In the genomic region with DNA sequence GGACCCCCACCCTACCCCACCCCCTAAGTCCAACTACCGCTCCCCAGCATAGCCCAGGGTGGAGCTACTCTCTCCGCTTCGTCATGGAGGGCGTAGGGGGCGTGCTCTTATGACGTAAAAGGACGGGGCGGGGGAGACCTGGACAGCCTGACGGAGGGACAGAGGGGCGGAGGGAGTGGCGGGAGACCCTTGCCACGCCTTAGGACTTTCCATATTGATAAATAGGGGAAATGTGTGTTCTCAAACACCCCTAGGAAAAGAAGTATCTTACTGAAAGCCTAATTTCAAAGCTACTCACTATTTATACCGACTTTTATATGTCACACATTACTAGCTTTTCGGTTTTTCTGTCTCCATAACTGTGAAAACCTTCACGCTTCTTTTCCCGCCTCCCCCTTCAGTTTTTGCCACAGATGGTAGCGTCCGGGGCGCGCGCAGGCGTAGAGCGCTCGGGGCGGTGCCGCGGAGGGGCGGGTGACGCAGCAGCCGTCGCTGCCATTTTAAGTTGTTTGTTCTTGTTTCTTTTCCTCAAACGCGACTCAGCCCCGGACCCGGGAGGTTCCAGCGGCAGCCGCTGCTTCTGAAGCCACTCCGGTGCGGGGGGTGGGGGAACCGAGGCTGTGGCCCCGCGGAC, we compare ENCODE assay signal across 8 mouse cellular contexts. TPM values are rescaled to one million over a fixed set of nuclear protein-coding genes. Genes with fewer than 3 reads are reported as not detected.
DNase-seq lines count a peak whose midpoint lies in the region; ATAC-seq and TF ChIP-seq lines count a peak whose summit lies in the region.

No protein-coding gene starts in this region.

- H3K27ac ChIP-seq in heart, embryonic 12.5 days (ENCODE audit: poor library complexity, severe bottlenecking): peak overlapping the region; percentile 99
- peak overlapping the region; percentile 100 for H3K27ac ChIP-seq in kidney, postnatal 0 days
- peak overlapping the region; percentile 97 for H3K27ac ChIP-seq in liver, embryonic 11.5 days (ENCODE audit: low read depth, low read length)
- peak overlapping the region; percentile 99 for H3K27ac ChIP-seq in stomach, embryonic 14.5 days (ENCODE audit: low read length)

- H3K4me3 ChIP-seq in heart, embryonic 12.5 days: peak overlapping the region; percentile 100
- peak overlapping the region; percentile 98 for H3K4me3 ChIP-seq in kidney, postnatal 0 days (replicated peaks; ENCODE audit: low read depth, low read length)
- H3K4me3 ChIP-seq in liver, embryonic 11.5 days (ENCODE audit: low read depth, low read length): peak overlapping the region; percentile 95
- H3K4me3 ChIP-seq in stomach, embryonic 14.5 days (ENCODE audit: low read depth, low read length): peak overlapping the region; percentile 99

- peak overlapping the region; percentile 99 for H3K9ac ChIP-seq in heart, embryonic 12.5 days
- peak overlapping the region; percentile 97 for H3K9ac ChIP-seq in kidney, postnatal 0 days (ENCODE audit: low read depth, low read length)
- H3K9ac ChIP-seq in liver, embryonic 11.5 days (ENCODE audit: low read depth, low read length): peak overlapping the region; percentile 99
- H3K9ac ChIP-seq in stomach, embryonic 14.5 days (replicated peaks; ENCODE audit: low read depth, low read length): peak overlapping the region; percentile 99

- peaks cover 4% of the 10 kb centered on the region for H3K36me3 ChIP-seq in heart, embryonic 12.5 days
- peaks cover 3% of the 10 kb centered on the region; the same call in 1 of the 2 replicates for H3K36me3 ChIP-seq in kidney, postnatal 0 days (ENCODE audit: insufficient read depth, low read length)
- H3K36me3 ChIP-seq in liver, embryonic 11.5 days (ENCODE audit: control insufficient read depth, insufficient read depth, low read length): peaks cover 7% of the 10 kb centered on the region
- H3K36me3 ChIP-seq in stomach, embryonic 14.5 days (ENCODE audit: control insufficient read depth, insufficient read depth, low read length): peaks cover 10% of the 10 kb centered on the region

- no peaks in the 10 kb centered on the region for H3K27me3 ChIP-seq in heart, embryonic 12.5 days (replicated peaks)
- no peaks in the 10 kb centered on the region for H3K27me3 ChIP-seq in kidney, postnatal 0 days (ENCODE audit: insufficient read depth, low read length)
- no peaks in the 10 kb centered on the region for H3K27me3 ChIP-seq in liver, embryonic 11.5 days (replicated peaks; ENCODE audit: control insufficient read depth, insufficient read depth, low read length)
- H3K27me3 ChIP-seq in stomach, embryonic 14.5 days (ENCODE audit: control insufficient read depth, insufficient read depth, low read length): no peaks in the 10 kb centered on the region

- H3K4me2 ChIP-seq in heart, embryonic 12.5 days: peak overlapping the region; percentile 92
- peak overlapping the region; percentile 81 for H3K4me2 ChIP-seq in kidney, postnatal 0 days (ENCODE audit: low read length)
- H3K4me2 ChIP-seq in liver, embryonic 11.5 days: peak overlapping the region; percentile 96
- H3K4me2 ChIP-seq in stomach, embryonic 14.5 days (replicated peaks; ENCODE audit: low read depth, low read length): peak overlapping the region; percentile 54

- peak; percentile 86 for ATAC-seq in erythroblast, adult 5-6 weeks (replicated peaks; ENCODE audit: low FRiP score, poor library complexity, severe bottlenecking)
- ATAC-seq in heart, embryonic 12.5 days (ENCODE audit: insufficient number of reproducible peaks, low FRiP score): peak; percentile 98
- ATAC-seq in kidney, postnatal 0 days (replicated peaks; ENCODE audit: low FRiP score, low read depth): peak; percentile 96
- peak; percentile 96 for ATAC-seq in liver, embryonic 11.5 days (replicated peaks; ENCODE audit: low FRiP score)
- peak; percentile 96 for ATAC-seq in stomach, embryonic 14.5 days (ENCODE audit: insufficient number of reproducible peaks, insufficient read depth, low FRiP score, low read depth)

- H3K4me1 ChIP-seq in heart, embryonic 12.5 days (replicated peaks): peaks cover 13% of the 10 kb centered on the region
- H3K4me1 ChIP-seq in kidney, postnatal 0 days (replicated peaks; ENCODE audit: insufficient read depth, low read length): 0 out of 2 replicates have a peak, but pooled peaks cover 5% of the 10 kb centered on the region
- peaks cover 15% of the 10 kb centered on the region for H3K4me1 ChIP-seq in liver, embryonic 11.5 days (replicated peaks; ENCODE audit: control insufficient read depth, insufficient read depth, low read length)
- H3K4me1 ChIP-seq in stomach, embryonic 14.5 days (ENCODE audit: control insufficient read depth, insufficient read depth, low read length): peaks cover 12% of the 10 kb centered on the region; the same call in 1 of the 2 replicates

- under 1% methylated on average over 42 of the region's 42 CpGs for WGBS in heart, embryonic 12.5 days
- WGBS in kidney, postnatal 0 days: under 1% methylated on average over 42 of the region's 42 CpGs
- under 1% methylated on average over 42 of the region's 42 CpGs for WGBS in liver, embryonic 11.5 days
- under 1% methylated on average over 42 of the region's 42 CpGs for WGBS in stomach, embryonic 14.5 days

- H3K9me3 ChIP-seq in heart, embryonic 12.5 days (replicated peaks): no peaks in the 10 kb centered on the region
- H3K9me3 ChIP-seq in kidney, postnatal 0 days (replicated peaks; ENCODE audit: low read length): no peaks in the 10 kb centered on the region
- no peaks in the 10 kb centered on the region for H3K9me3 ChIP-seq in liver, embryonic 11.5 days (ENCODE audit: control insufficient read depth, low read length)
- H3K9me3 ChIP-seq in stomach, embryonic 14.5 days (ENCODE audit: control insufficient read depth, low read depth, low read length): no peaks in the 10 kb centered on the region

- peak; percentile 99 to 100 for DNase-seq in B cell, adult 2 months
- DNase-seq in brain, adult 2 months (ENCODE audit: low read depth, low spot score): peak; percentile 99
- DNase-seq in kidney, postnatal 0 days (ENCODE audit: low spot score): peak; percentile 98
- peak; percentile 97 for DNase-seq in liver, embryonic 11.5 days (ENCODE audit: low spot score)
- peak; percentile 98 for DNase-seq in naive thymus-derived CD4-positive, alpha-beta T cell, adult 2 months (ENCODE audit: low read depth)

- TF ChIP-seq CTCF in kidney, postnatal 0 days (IDR thresholded peaks at IDR 0.05; ENCODE audit: low read depth): no peak; the same call in 1 of the 2 replicates

RNA-seq across cellular contexts. Expression of a gene that starts 0.7 kb away (rescaled TPM):
- total RNA-seq in erythroblast, adult 5-6 weeks (2015; ENCODE audit: low replicate concordance): 110 and 132 TPM in 2 replicates
- total RNA-seq in erythroblast, adult 5-6 weeks (2017; ENCODE audit: low replicate concordance): 106 and 118 TPM in 2 replicates
- polyA plus RNA-seq in heart, embryonic 12.5 days (2016; fragmentation: Nextera tagmentation; extraction: Ambion mirVana): 9.4 and 12.6 TPM in 2 replicates
- polyA plus RNA-seq in kidney, postnatal 0 days (2015; fragmentation: Nextera tagmentation; extraction: Ambion mirVana): 19.1 and 20.6 TPM in 2 replicates
- polyA plus RNA-seq in liver, embryonic 11.5 days (2014; fragmentation: Nextera tagmentation; extraction: Ambion mirVana): 18.3 and 18.8 TPM in 2 replicates
- polyA plus RNA-seq in stomach, embryonic 14.5 days (2014; fragmentation: Nextera tagmentation; extraction: Ambion mirVana): 28.2 and 30.6 TPM in 2 replicates

RNA-seq across cellular contexts. Expression of a gene that starts 30.5 kb away (rescaled TPM):
- total RNA-seq in erythroblast, adult 5-6 weeks (2015; ENCODE audit: low replicate concordance): 27.8 and 32.5 TPM in 2 replicates
- total RNA-seq in erythroblast, adult 5-6 weeks (2017; ENCODE audit: low replicate concordance): 12.4 and 17.3 TPM in 2 replicates
- 187 and 195 TPM in 2 replicates for polyA plus RNA-seq in heart, embryonic 12.5 days (2016; fragmentation: Nextera tagmentation; extraction: Ambion mirVana)
- polyA plus RNA-seq in kidney, postnatal 0 days (2015; fragmentation: Nextera tagmentation; extraction: Ambion mirVana): 238 and 244 TPM in 2 replicates
- polyA plus RNA-seq in liver, embryonic 11.5 days (2014; fragmentation: Nextera tagmentation; extraction: Ambion mirVana): 88.1 and 95.1 TPM in 2 replicates
- 84.6 and 84.8 TPM in 2 replicates for polyA plus RNA-seq in stomach, embryonic 14.5 days (2014; fragmentation: Nextera tagmentation; extraction: Ambion mirVana)

RNA-seq across cellular contexts. Expression of a gene that starts 30.7 kb away (rescaled TPM):
- 16.3 and 25.7 TPM in 2 replicates for total RNA-seq in erythroblast, adult 5-6 weeks (2015; ENCODE audit: low replicate concordance)
- total RNA-seq in erythroblast, adult 5-6 weeks (2017; ENCODE audit: low replicate concordance): 16.3 and 17.6 TPM in 2 replicates
- 38.5 and 38.9 TPM in 2 replicates for polyA plus RNA-seq in heart, embryonic 12.5 days (2016; fragmentation: Nextera tagmentation; extraction: Ambion mirVana)
- 50.8 and 51.8 TPM in 2 replicates for polyA plus RNA-seq in kidney, postnatal 0 days (2015; fragmentation: Nextera tagmentation; extraction: Ambion mirVana)
- 55.4 and 59.6 TPM in 2 replicates for polyA plus RNA-seq in liver, embryonic 11.5 days (2014; fragmentation: Nextera tagmentation; extraction: Ambion mirVana)
- polyA plus RNA-seq in stomach, embryonic 14.5 days (2014; fragmentation: Nextera tagmentation; extraction: Ambion mirVana): 58.3 and 61.7 TPM in 2 replicates

RNA-seq across cellular contexts. Expression of a gene that starts 39.1 kb away (rescaled TPM):
- 87.6 and 105 TPM in 2 replicates for total RNA-seq in erythroblast, adult 5-6 weeks (2015; ENCODE audit: low replicate concordance)
- total RNA-seq in erythroblast, adult 5-6 weeks (2017; ENCODE audit: low replicate concordance): 108 and 135 TPM in 2 replicates
- polyA plus RNA-seq in heart, embryonic 12.5 days (2016; fragmentation: Nextera tagmentation; extraction: Ambion mirVana): 111 and 114 TPM in 2 replicates
- 69.8 and 78.7 TPM in 2 replicates for polyA plus RNA-seq in kidney, postnatal 0 days (2015; fragmentation: Nextera tagmentation; extraction: Ambion mirVana)
- 212 and 218 TPM in 2 replicates for polyA plus RNA-seq in liver, embryonic 11.5 days (2014; fragmentation: Nextera tagmentation; extraction: Ambion mirVana)
- 107 and 108 TPM in 2 replicates for polyA plus RNA-seq in stomach, embryonic 14.5 days (2014; fragmentation: Nextera tagmentation; extraction: Ambion mirVana)

RNA-seq across cellular contexts. Expression of a gene that starts 44.1 kb away (rescaled TPM):
- total RNA-seq in erythroblast, adult 5-6 weeks (2015; ENCODE audit: low replicate concordance): 0.21 TPM in 1 of 2 replicates, not detected in the other
- total RNA-seq in erythroblast, adult 5-6 weeks (2017; ENCODE audit: low replicate concordance): 0.14 and 0.34 TPM in 2 replicates
- 0.28 TPM in 1 of 2 replicates, not detected in the other for polyA plus RNA-seq in heart, embryonic 12.5 days (2016; fragmentation: Nextera tagmentation; extraction: Ambion mirVana)
- polyA plus RNA-seq in kidney, postnatal 0 days (2015; fragmentation: Nextera tagmentation; extraction: Ambion mirVana): 0.82 and 1.1 TPM in 2 replicates
- 0.40 TPM in 1 of 2 replicates, not detected in the other for polyA plus RNA-seq in liver, embryonic 11.5 days (2014; fragmentation: Nextera tagmentation; extraction: Ambion mirVana)
- 0.41 and 0.64 TPM in 2 replicates for polyA plus RNA-seq in stomach, embryonic 14.5 days (2014; fragmentation: Nextera tagmentation; extraction: Ambion mirVana)

Comparison
In these comparisons a context has a peak if more than half of its experiments do, and no peak if none do; other contexts are left out.
1. Peak in every context shown above with its lines: DNase-seq, ATAC-seq, H3K4me3 ChIP-seq and H3K27ac ChIP-seq.